Mouse (Mus musculus) G1E (cell line): ENCODE results near the gene Dek.

ENCODE experiments used
- CTCF ChIP-seq: IDR thresholded peaks from 2 replicates; pipeline ENCODE4 v1.5.1; 2012; ENCODE audit warnings: low read depth, low read length, inconsistent platforms, mixed read lengths
- GATA1 ChIP-seq: IDR thresholded peaks from 2 replicates; pipeline ENCODE4 v1.6.1; 2012; ENCODE audit warnings: borderline replicate concordance, low read length, inconsistent platforms, mixed read lengths

DNA sequence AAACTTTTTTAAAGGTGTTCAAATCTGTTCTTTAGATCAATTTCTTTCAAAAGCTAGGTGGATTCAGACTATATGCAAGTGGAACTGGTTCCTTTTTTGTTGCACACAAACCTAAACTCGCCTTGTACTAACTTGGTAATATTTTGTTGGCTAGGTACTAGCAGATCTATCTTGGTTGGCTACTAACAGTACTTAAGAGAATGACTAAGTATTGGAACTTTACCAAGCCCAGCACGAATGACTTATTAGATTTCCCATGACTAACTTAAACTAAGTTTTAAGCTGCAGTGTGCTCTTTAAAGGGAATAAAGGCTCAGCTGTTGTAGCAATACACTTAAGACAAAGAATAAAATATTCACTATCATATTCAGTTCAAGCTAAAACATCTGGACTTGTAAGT is 16.7 kb downstream of the Dek start:
- TF ChIP-seq CTCF (no peak), GATA1 (no peak)
